Mouse (Mus musculus) ES-Bruce4 (cell line): ENCODE measurements around the gene Adap1. TPM values are rescaled to one million over a fixed set of nuclear protein-coding genes. Genes with fewer than 3 reads are reported as not detected.

Source experiments
- H3K27ac ChIP-seq: 2 replicates; pipeline ENCODE4 v1.5.1; 2012; ENCODE audit warnings: low read length, inconsistent platforms; ENCODE audit not compliant: insufficient read depth
- H3K27me3 ChIP-seq: 2 replicates; pipeline ENCODE4 v1.6.1; 2012; ENCODE audit warnings: mild to moderate bottlenecking, low read length, inconsistent platforms; ENCODE audit not compliant: control insufficient read depth, poor library complexity, insufficient read depth, severe bottlenecking
- H3K36me3 ChIP-seq: 2 replicates; pipeline ENCODE4 v1.6.1; 2012; ENCODE audit warnings: inconsistent platforms, mild to moderate bottlenecking, low read length, moderate library complexity; ENCODE audit not compliant: control insufficient read depth, poor library complexity, insufficient read depth, severe bottlenecking
- H3K4me1 ChIP-seq: one replicate; pipeline ENCODE4 v1.8.1; 2011; ENCODE audit warnings: low read length; ENCODE audit not compliant: control insufficient read depth, insufficient read depth
- H3K4me3 ChIP-seq: 2 replicates; pipeline ENCODE4 v1.5.1; 2011; ENCODE audit warnings: low read depth, mild to moderate bottlenecking, low read length
- H3K9ac ChIP-seq: 2 replicates; pipeline ENCODE4 v1.6.1; 2012; ENCODE audit warnings: low read depth, mild to moderate bottlenecking, inconsistent platforms; ENCODE audit not compliant: poor library complexity, severe bottlenecking
- H3K9me3 ChIP-seq: replicated peaks from 2 replicates; pipeline ENCODE4 v1.6.1; 2012; ENCODE audit warnings: mild to moderate bottlenecking, low read length, inconsistent platforms; ENCODE audit not compliant: control insufficient read depth, poor library complexity, insufficient read depth, severe bottlenecking
- CTCF ChIP-seq: IDR thresholded peaks from one replicate; pipeline ENCODE4 v1.8.1; 2011; ENCODE audit warnings: low read depth, low read length
- EP300 ChIP-seq: IDR thresholded peaks from 2 replicates; pipeline ENCODE4 v1.6.1; 2011; ENCODE audit warnings: low read depth, low read length; ENCODE audit not compliant: insufficient read depth
- POLR2A ChIP-seq: IDR thresholded peaks from one replicate; pipeline ENCODE4 v1.8.1; 2011; ENCODE audit warnings: low read length; ENCODE audit not compliant: insufficient read depth
- polyA plus RNA-seq: library from polyadenylated mRNA; stranded (reverse); fragments of >200 nt; gene quantifications from 2 replicates; pipeline ENCODE4 v1.2.4, GENCODE M21; 2011; ENCODE audit warnings: low read depth; ENCODE audit not compliant: missing spikeins, insufficient read depth, insufficient read length

Gene Adap1
- polyA plus RNA-seq, 1 experiment = 16.5 TPM

DNA sequence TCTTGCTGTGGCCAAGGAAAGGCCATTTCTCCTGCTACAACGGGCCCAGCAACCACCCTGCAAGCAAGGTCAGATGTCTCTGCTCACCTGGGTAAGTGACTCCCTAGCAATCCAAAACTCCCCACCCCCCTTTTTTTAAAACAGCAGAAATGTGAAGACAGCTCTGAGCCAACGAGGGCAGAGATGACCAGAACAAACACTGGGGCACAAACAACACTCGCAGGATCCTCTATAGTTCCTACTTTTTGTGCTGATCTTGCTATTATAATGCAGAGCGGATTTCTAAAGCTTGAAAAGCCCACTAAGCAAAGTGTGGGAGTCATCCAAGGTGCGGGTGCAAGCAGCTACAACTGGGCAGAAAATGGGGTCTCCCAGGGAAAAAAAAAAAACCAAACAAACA is 45.7 kb upstream of the Adap1 start:
- H3K4me1 ChIP-seq = peaks cover 7% of the 10 kb centered on the region
- TF ChIP-seq EP300 (no peak), CTCF (no peak), POLR2A (no peak)
- no peak overlapping the region for H3K27ac ChIP-seq
- H3K4me3 ChIP-seq = no peak overlapping the region
- H3K9ac ChIP-seq = peak overlapping the region; percentile 43; the same call in 1 of the 2 replicates
- no peaks in the 10 kb centered on the region for H3K27me3 ChIP-seq
- H3K36me3 ChIP-seq = no peaks in the 10 kb centered on the region
- no peaks in the 10 kb centered on the region for H3K9me3 ChIP-seq

DNA sequence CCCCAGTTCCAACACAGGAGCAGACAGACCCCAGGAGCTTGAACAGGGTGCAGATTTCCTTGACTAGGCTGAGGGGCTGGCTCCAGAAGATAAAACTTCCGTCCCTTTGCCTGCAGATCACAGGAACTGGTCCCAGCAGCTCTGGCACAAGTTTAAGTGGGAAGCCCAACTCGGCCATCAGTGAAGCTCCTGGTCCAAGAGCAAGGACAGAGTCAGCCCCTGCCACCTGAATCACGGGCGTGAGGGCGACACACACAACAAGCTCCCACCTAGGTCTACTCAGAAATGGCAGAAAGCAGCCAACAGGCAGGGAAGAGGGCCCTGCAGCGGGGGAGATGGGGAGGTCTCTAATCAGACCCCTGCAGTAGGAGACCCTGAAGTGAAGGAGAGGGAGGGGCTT is 44.9 kb upstream of the Adap1 start:
- no peaks in the 10 kb centered on the region for H3K9me3 ChIP-seq
- H3K4me1 ChIP-seq = peaks cover 8% of the 10 kb centered on the region
- H3K4me3 ChIP-seq = no peak overlapping the region
- TF ChIP-seq EP300 (no peak), CTCF (no peak), POLR2A (no peak)
- H3K27ac ChIP-seq = no peak overlapping the region
- no peak overlapping the region for H3K9ac ChIP-seq
- H3K27me3 ChIP-seq = no peaks in the 10 kb centered on the region
- H3K36me3 ChIP-seq = no peaks in the 10 kb centered on the region

DNA sequence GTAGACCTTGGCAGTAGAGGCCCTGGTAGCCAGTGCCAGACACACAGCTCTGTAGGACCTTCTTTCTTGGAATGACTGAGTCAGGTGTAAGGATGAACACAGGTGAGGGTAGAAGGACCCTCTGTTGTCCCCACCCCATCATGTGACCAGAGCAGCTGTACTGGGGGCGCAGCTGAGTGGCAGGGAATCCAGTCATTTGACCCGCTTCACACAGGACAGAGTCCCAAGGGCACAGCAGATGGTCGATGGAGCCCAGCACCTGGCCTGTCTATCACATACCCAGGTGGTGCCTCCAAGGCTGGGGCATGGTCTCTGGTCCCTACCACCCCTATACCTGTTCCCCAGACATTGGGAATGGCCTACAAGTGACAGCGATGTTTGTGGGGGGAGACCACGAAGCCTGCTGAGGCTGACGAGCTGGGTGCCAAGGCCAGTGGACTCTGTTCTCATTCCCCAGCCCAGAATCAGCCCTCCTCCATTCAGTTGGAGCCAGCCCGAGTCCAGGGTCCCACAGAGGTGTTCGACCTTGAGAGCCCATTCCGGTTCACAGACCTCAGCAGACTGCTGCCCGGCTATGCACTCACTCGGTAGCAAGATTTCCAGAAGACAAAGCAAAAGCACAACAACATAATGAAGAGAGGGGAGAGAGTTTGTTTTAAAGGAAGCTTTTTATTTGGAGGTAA is 43.4 kb upstream of the Adap1 start:
- Histone ChIP-seq H3K36me3 (no peaks in the 10 kb centered on the region), H3K27ac (no peak overlapping the region), H3K27me3 (no peaks in the 10 kb centered on the region), H3K4me3 (no peak overlapping the region), H3K4me1 (peaks cover 8% of the 10 kb centered on the region), H3K9ac (no peak overlapping the region), H3K9me3 (no peaks in the 10 kb centered on the region)
- TF ChIP-seq POLR2A = no peak
- TF ChIP-seq CTCF = no peak
- no peak for TF ChIP-seq EP300

DNA sequence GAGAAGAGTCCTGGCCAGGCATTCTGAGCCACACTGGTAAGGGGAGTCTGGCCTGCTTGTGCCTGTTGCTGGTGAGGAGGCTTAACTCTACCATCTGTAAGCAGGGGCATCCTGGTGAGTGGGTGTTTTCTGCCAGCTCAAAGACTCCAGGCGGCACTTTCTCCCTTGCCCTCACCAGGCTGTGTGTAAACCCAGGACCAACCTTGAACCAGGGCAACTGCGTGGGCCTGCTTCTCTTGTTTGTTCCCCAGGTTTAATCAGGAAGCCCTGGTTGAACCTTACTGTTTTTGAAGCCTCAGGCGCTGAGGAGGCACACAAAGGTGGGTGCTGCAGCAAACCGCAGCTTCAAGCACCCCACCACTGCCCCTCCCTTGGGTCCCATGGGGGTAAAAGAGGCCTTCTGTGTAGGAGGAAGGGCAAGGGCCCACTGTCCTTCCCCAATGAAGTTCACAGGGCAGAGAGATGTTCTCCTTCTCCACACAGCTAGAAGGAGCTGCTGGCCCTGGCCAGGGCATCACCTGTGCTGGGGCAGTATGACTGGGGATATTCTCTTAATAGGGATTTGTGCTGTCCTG is 42.5 kb upstream of the Adap1 start:
- TF ChIP-seq CTCF (no peak), POLR2A (no peak), EP300 (no peak)
- Histone ChIP-seq H3K9me3 (no peaks in the 10 kb centered on the region), H3K4me3 (no peak overlapping the region), H3K9ac (no peak overlapping the region), H3K4me1 (peaks cover 8% of the 10 kb centered on the region), H3K36me3 (no peaks in the 10 kb centered on the region), H3K27ac (no peak overlapping the region), H3K27me3 (no peaks in the 10 kb centered on the region)

DNA sequence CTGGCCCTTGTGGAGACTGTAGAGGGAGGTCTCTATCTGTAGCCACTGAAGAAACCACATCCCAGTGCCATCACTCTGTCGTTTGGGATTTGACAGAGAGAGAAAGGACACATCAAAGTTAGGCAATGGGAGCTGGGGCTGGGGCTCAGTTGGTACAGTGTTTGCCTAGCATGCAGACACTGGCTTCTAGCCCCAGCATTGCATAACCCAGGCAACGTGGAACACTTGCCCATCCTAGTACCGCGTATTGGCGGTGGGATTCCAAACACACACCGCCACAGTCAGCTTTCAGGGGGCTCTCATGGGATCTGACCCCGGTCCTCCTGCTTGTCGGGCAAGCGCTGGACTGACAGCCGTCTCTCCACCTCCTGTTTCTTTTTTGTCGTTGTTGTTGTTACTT is 41.1 kb upstream of the Adap1 start:
- Histone ChIP-seq H3K27me3 (no peaks in the 10 kb centered on the region), H3K9ac (no peak overlapping the region), H3K9me3 (no peaks in the 10 kb centered on the region), H3K4me3 (peak overlapping the region; percentile 37; the same call in 1 of the 2 replicates), H3K36me3 (no peaks in the 10 kb centered on the region), H3K27ac (no peak overlapping the region), H3K4me1 (peaks cover 8% of the 10 kb centered on the region)
- no peak for TF ChIP-seq POLR2A
- TF ChIP-seq CTCF = no peak
- no peak for TF ChIP-seq EP300

DNA sequence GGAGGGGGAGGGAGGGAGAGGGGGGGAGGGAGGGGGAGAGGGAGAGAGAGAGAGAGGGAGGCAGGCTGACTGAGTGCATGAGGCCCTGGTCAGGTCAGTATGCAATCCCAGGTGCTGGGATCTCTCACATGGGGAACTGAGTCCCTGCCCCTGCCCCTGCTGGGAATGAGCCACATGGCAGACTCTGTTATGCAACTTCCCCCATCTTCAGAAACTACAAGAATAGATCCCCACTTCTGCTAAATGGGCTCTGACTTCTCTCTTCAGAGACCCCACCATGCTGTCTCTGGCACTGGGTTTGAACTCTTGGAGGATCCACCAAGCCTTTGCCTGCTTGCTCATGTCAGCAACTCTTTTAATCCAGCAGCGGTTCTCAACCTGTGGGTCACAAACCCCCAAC is 40.4 kb upstream of the Adap1 start:
- H3K36me3 ChIP-seq = no peaks in the 10 kb centered on the region
- peaks cover 6% of the 10 kb centered on the region for H3K4me1 ChIP-seq
- H3K27ac ChIP-seq = no peak overlapping the region
- TF ChIP-seq EP300 (no peak), POLR2A (no peak), CTCF (no peak)
- no peak overlapping the region for H3K4me3 ChIP-seq
- H3K9ac ChIP-seq = no peak overlapping the region
- no peaks in the 10 kb centered on the region for H3K9me3 ChIP-seq
- no peaks in the 10 kb centered on the region for H3K27me3 ChIP-seq
